9 mouse cellular contexts compared by ENCODE assay signal in the genomic region with DNA sequence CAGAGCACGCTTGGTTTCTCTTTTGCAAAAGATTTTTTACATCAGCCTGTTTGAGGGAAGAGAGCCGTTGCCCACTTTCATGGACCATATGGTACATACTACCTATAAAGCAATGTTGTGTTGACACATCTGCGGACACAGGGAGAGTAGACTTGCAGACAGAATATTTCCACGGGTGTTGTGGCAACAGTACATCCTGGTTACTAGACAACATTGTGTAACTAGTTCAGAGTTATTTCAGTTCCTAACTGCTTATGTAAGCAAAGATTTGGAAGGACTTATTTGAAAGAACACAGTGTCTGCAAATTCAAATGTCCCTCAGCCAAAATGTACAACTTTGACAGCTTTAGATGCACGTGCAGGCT. TPM values are rescaled to one million over a fixed set of nuclear protein-coding genes. Genes with fewer than 3 reads are reported as not detected.
DNase-seq lines count a peak whose midpoint lies in the region; ATAC-seq lines count a peak whose summit lies in the region.
"Had no signal": no experiment of that assay in that cellular context is flagged by ENCODE, and none has a peak within 500 bp of the region (broad histone marks: within the 10 kb centered on the region; RNA-seq: fewer than 3 reads in every experiment).

No protein-coding gene starts in this region.

- H3K27me3 ChIP-seq in kidney, embryonic 15.5 days, result no peaks in the 10 kb centered on the region
- no peaks in the 10 kb centered on the region for H3K27me3 ChIP-seq in heart, embryonic 12.5 days (replicated peaks)
- no peaks in the 10 kb centered on the region for H3K27me3 ChIP-seq in lung, embryonic 15.5 days

- WGBS in kidney, embryonic 15.5 days, result 54% methylated on average over 5 of the region's 5 CpGs
- WGBS in heart, embryonic 12.5 days, result 58% methylated on average over 5 of the region's 5 CpGs
- 52% methylated on average over 5 of the region's 5 CpGs for WGBS in lung, embryonic 15.5 days

- peaks cover 57% of the 10 kb centered on the region for H3K4me1 ChIP-seq in kidney, embryonic 15.5 days
- peaks cover 47% of the 10 kb centered on the region for H3K4me1 ChIP-seq in heart, embryonic 12.5 days (replicated peaks)
- peaks cover 49% of the 10 kb centered on the region for H3K4me1 ChIP-seq in lung, embryonic 15.5 days

- no peak overlapping the region for H3K4me2 ChIP-seq in kidney, embryonic 15.5 days
- H3K4me2 ChIP-seq in heart, embryonic 12.5 days, result no peak overlapping the region
- H3K4me2 ChIP-seq in lung, embryonic 15.5 days, result no peak overlapping the region

- H3K27ac ChIP-seq in kidney, embryonic 15.5 days, result peak overlapping the region; percentile 73
- no peak overlapping the region for H3K27ac ChIP-seq in heart, embryonic 12.5 days (ENCODE audit: poor library complexity, severe bottlenecking)
- peak overlapping the region; percentile 52 for H3K27ac ChIP-seq in lung, embryonic 15.5 days

- no peak for ATAC-seq in kidney, embryonic 15.5 days (replicated peaks; ENCODE audit: low FRiP score)
- ATAC-seq in heart, embryonic 12.5 days (ENCODE audit: insufficient number of reproducible peaks, low FRiP score), result 0 out of 2 replicates have a peak, but pooled peaks have one; percentile 20
- ATAC-seq in lung, embryonic 15.5 days (ENCODE audit: borderline replicate concordance, extremely low read depth, low FRiP score, low TSS enrichment), result no peak

- no peaks in the 10 kb centered on the region for H3K36me3 ChIP-seq in kidney, embryonic 15.5 days
- H3K36me3 ChIP-seq in heart, embryonic 12.5 days, result no peaks in the 10 kb centered on the region
- no peaks in the 10 kb centered on the region for H3K36me3 ChIP-seq in lung, embryonic 15.5 days

- H3K9ac ChIP-seq in kidney, embryonic 15.5 days, result no peak overlapping the region
- H3K9ac ChIP-seq in heart, embryonic 12.5 days, result no peak overlapping the region
- no peak overlapping the region for H3K9ac ChIP-seq in lung, embryonic 15.5 days

- H3K4me3 ChIP-seq in kidney, embryonic 15.5 days (replicated peaks), result no peak overlapping the region
- H3K4me3 ChIP-seq in heart, embryonic 12.5 days, result no peak overlapping the region
- H3K4me3 ChIP-seq in lung, embryonic 15.5 days, result no peak overlapping the region

- DNase-seq in kidney, postnatal 10 days, result no peak
- peak; percentile 28 for DNase-seq in NIH3T3 (ENCODE audit: low read depth)
- DNase-seq in cerebellum, adult 11-12 months, result no peak
- DNase-seq in spleen, postnatal 36 days (ENCODE audit: low spot score in 2 of 2), result no peak
- DNase-seq in embryo, embryonic 10.5 days (ENCODE audit: low spot score), result no peak

- H3K9me3 ChIP-seq in kidney, embryonic 15.5 days (replicated peaks), result no peaks in the 10 kb centered on the region
- no peaks in the 10 kb centered on the region for H3K9me3 ChIP-seq in heart, embryonic 12.5 days (replicated peaks)
- H3K9me3 ChIP-seq in lung, embryonic 15.5 days, result no peaks in the 10 kb centered on the region
- H3K9me3 ChIP-seq: G1E had no signal

RNA-seq across cellular contexts. Expression of gene Phxr2, which starts 43.6 kb away (rescaled TPM):
- polyA plus RNA-seq in kidney, embryonic 15.5 days (2015; fragmentation: Nextera tagmentation; extraction: Ambion mirVana), result not detected in 2 replicates
- polyA plus RNA-seq in heart, embryonic 12.5 days (2016; fragmentation: Nextera tagmentation; extraction: Ambion mirVana), result not detected in 2 replicates
- not detected in 2 replicates for polyA plus RNA-seq in lung, embryonic 15.5 days (2015; fragmentation: Nextera tagmentation; extraction: Ambion mirVana)
- polyA plus RNA-seq: G1E had no signal
